Mouse (Mus musculus) kidney, adult 8-10 months (tissue): ENCODE data around the gene Akap1.

ENCODE experiments used
- DNase-seq, 2 experiments: peaks; one replicate each; pipeline ENCODE4 v3.0.0; 2022

The Akap1 gene

GRCm38 (mm10) chr11:88841406-88841805 is 23.0 kb downstream of the Akap1 start:
- no peak for DNase-seq

- DNase-seq: peak; percentile 39 to 51
Measured at GRCm38 (mm10) chr11:88840724-88841350, 23.5 kb downstream of the Akap1 start.

GRCm38 (mm10) chr11:88840292-88840691 is 24.1 kb downstream of the Akap1 start:
- DNase-seq: no peak

- no peak for DNase-seq
Measured at GRCm38 (mm10) chr11:88839379-88839778, 25.0 kb downstream of the Akap1 start.

GRCm38 (mm10) chr11:88838630-88839029 is 25.8 kb downstream of the Akap1 start:
- no peak for DNase-seq

- DNase-seq: no peak
Measured at GRCm38 (mm10) chr11:88834606-88835005, 29.8 kb downstream of the Akap1 start.

- no peak for DNase-seq
Measured at GRCm38 (mm10) chr11:88834134-88834533, 30.3 kb downstream of the Akap1 start.

- no peak for DNase-seq
Measured at GRCm38 (mm10) chr11:88833099-88833498, 31.3 kb downstream of the Akap1 start.

GRCm38 (mm10) chr11:88830257-88830804 is 34.1 kb downstream of the Akap1 start:
- no peak for DNase-seq

- DNase-seq: no peak
Measured at GRCm38 (mm10) chr11:88828528-88828927, 35.9 kb downstream of the Akap1 start.

- DNase-seq: no peak
Measured at GRCm38 (mm10) chr11:88825909-88826308, 38.5 kb downstream of the Akap1 start.

- peak; percentile 74 to 78 for DNase-seq
Measured at GRCm38 (mm10) chr11:88822991-88823390, 41.4 kb downstream of the Akap1 start.

GRCm38 (mm10) chr11:88822526-88822925 is 41.9 kb downstream of the Akap1 start:
- DNase-seq: no peak

GRCm38 (mm10) chr11:88820742-88821576 is 43.4 kb downstream of the Akap1 start:
- no peak for DNase-seq

- DNase-seq: no peak
Measured at GRCm38 (mm10) chr11:88820253-88820652, 44.1 kb downstream of the Akap1 start.

GRCm38 (mm10) chr11:88817061-88817460 is 47.3 kb downstream of the Akap1 start:
- no peak for DNase-seq

GRCm38 (mm10) chr11:88803231-88804010 is 61.0 kb downstream of the Akap1 start:
- DNase-seq: no peak

GRCm38 (mm10) chr11:88796207-88796606 is 68.2 kb downstream of the Akap1 start:
- DNase-seq: no peak

- no peak for DNase-seq
Measured at GRCm38 (mm10) chr11:88789893-88790292, 74.5 kb downstream of the Akap1 start.

GRCm38 (mm10) chr11:88786816-88787215 is 77.6 kb downstream of the Akap1 start:
- DNase-seq: no peak

GRCm38 (mm10) chr11:88783525-88783924 is 80.9 kb downstream of the Akap1 start:
- DNase-seq: no peak

- no peak for DNase-seq
Measured at GRCm38 (mm10) chr11:88782531-88782930, 81.9 kb downstream of the Akap1 start.
